Mouse (Mus musculus): ENCODE data around the gene Syce2. TPM values are rescaled to one million over a fixed set of nuclear protein-coding genes. Genes with fewer than 3 reads are reported as not detected.

The Syce2 gene
- polyA plus RNA-seq, 1 experiment, result 2.3 TPM

DNA sequence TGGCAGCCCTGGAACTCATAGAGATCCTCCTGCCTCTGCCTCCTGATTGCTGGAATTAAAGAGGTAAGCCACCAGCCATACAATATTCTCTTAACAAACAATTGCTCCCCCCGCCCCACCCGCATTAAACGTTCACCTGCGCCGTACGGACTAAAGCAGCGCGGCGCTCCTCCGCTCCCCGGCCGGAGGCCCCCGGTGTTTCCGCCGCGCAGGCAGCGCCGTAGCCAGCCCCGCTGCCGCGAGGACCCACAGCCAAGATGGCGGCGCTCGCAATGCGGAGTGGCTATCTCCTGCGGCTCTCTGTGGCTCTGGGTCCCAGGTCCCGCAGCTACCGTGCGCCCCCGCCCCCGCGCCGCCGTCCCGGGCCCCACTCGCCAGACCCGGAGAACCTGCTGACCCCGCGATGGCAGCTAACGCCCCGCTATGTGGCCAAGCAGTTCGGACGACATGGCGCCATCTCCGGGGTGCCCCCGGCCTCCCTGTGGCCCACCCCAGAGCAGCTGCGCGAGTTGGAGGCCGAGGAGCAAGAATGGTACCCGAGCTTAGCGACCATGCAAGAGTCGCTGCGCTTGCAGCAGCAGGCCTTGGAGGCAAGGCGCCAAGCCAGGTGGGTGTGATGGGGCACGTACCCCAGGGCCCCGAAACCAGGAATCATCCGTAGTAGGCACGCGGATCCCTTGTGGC, 39.7 kb upstream of the Syce2 start:
- Histone ChIP-seq H3ac (ENCODE audit: control insufficient read depth, insufficient read length) (peak overlapping the region; percentile 95), H3K36me3 (ENCODE audit: control insufficient read depth, insufficient read depth) (peaks cover 25% of the 10 kb centered on the region), H3K4me2 (ENCODE audit: low read depth) (peak overlapping the region; percentile 68), H3K4me3 (peak overlapping the region; percentile 79), H3K79me2 (ENCODE audit: control insufficient read depth, insufficient read depth) (peaks cover 9% of the 10 kb centered on the region), H3K27me3 (ENCODE audit: control insufficient read depth, insufficient read depth, insufficient read length) (no peaks in the 10 kb centered on the region)
- TF ChIP-seq CEBPB (IDR thresholded peaks at IDR 0.05; ENCODE audit: insufficient read depth, poor library complexity, severe bottlenecking) (no peak), POLR2AphosphoS2 (IDR thresholded peaks at IDR 0.05; ENCODE audit: insufficient read length, low read depth) (peak; percentile 91), E2F4 (IDR thresholded peaks at IDR 0.05; ENCODE audit: insufficient read depth) (no peak), MYOG (IDR thresholded peaks at IDR 0.05; ENCODE audit: control insufficient read depth in 1 of 3, insufficient read depth in 1 of 3, insufficient read length in 2 of 3, low read depth in 2 of 3) (peak in 2 of 3 experiments; percentile 62 to 70), POLR2A (IDR thresholded peaks at IDR 0.05; ENCODE audit: insufficient read length, low read depth) (peak; percentile 76), MAX (IDR thresholded peaks at IDR 0.05; ENCODE audit: low read depth) (no peak), USF1 (IDR thresholded peaks at IDR 0.05; ENCODE audit: low read depth) (no peak), TCF3 (IDR thresholded peaks at IDR 0.05; ENCODE audit: insufficient read length, low read depth) (no peak), MYOD1 (IDR thresholded peaks at IDR 0.05; ENCODE audit: control insufficient read depth in 1 of 3, insufficient read length in 2 of 3, low read depth in 2 of 3) (peak in 2 of 3 experiments; percentile 15 to 24)

DNA sequence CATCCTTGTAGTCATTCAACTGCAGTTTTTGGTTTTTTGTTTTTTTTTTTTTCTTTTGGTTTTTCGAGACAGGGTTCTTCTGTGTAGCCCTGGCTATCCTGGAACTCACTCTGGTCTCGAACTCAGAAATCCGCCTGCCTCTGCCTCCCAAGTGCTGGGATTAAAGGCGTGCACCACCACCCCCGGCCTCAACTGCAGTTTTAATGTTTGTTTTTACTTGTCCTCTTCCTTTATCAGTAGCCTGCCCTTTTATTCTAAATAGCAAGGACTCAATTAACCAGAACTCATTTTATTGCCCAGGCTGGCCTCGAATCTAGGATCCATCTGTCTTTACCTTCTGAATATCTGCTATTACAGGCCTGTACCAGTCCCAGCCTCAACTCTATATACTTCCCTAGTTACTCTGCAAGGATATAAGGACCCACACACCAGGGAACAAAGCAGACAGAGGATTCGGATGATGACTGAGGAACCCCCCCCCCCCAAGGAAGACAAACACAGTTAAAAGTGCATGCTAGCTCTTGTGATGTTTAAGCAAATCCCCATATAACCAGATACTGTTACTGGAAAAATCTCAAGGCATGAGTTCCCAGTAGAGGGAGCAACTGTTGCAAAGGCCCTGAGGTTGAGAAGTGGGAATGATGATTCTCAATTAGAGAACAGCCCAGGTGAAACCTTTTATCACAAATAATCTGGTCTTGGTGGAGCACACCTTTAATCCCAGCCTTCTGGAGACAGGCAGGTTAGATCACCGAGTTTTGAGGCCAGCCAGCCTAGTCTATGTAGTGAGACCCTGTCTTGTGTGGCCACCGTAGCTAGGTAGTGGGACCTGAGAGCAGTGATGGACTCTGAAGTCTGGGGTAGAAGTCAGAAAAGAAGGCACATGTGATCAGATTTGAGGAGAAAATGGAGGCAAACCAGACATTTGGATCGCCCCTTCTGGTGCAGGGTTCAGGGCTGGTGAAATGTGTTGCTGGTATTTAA, 38.9 kb upstream of the Syce2 start:
- Histone ChIP-seq H3K4me2 (ENCODE audit: low read depth) (peak overlapping the region; percentile 68), H3K27me3 (ENCODE audit: control insufficient read depth, insufficient read depth, insufficient read length) (no peaks in the 10 kb centered on the region), H3K36me3 (ENCODE audit: control insufficient read depth, insufficient read depth) (peaks cover 28% of the 10 kb centered on the region), H3K79me2 (ENCODE audit: control insufficient read depth, insufficient read depth) (peaks cover 9% of the 10 kb centered on the region), H3ac (ENCODE audit: control insufficient read depth, insufficient read length) (peak overlapping the region; percentile 95), H3K4me3 (peak overlapping the region; percentile 79)
- TF ChIP-seq POLR2AphosphoS2 (IDR thresholded peaks at IDR 0.05; ENCODE audit: insufficient read length, low read depth), result no peak
- no peak for TF ChIP-seq TCF12 (IDR thresholded peaks at IDR 0.05; ENCODE audit: insufficient read depth, poor library complexity, severe bottlenecking)
- TF ChIP-seq USF1 (IDR thresholded peaks at IDR 0.05; ENCODE audit: low read depth), result no peak
- no peak for TF ChIP-seq E2F4 (IDR thresholded peaks at IDR 0.05; ENCODE audit: insufficient read depth)
- no peak for TF ChIP-seq POLR2A (IDR thresholded peaks at IDR 0.05; ENCODE audit: insufficient read length, low read depth)
- no peak for TF ChIP-seq REST (IDR thresholded peaks at IDR 0.05; ENCODE audit: insufficient read depth, insufficient read length)
- TF ChIP-seq TCF3 (IDR thresholded peaks at IDR 0.05; ENCODE audit: insufficient read length, low read depth), result no peak
- TF ChIP-seq MYOD1 (IDR thresholded peaks at IDR 0.05; ENCODE audit: control insufficient read depth in 1 of 3, insufficient read length in 2 of 3, low read depth in 2 of 3), result no peak
- no peak for TF ChIP-seq MYOG (IDR thresholded peaks at IDR 0.05; ENCODE audit: control insufficient read depth in 1 of 3, insufficient read depth in 1 of 3, insufficient read length in 2 of 3, low read depth in 2 of 3)
- TF ChIP-seq SRF (IDR thresholded peaks at IDR 0.05; ENCODE audit: control insufficient read depth, insufficient read length, low read depth), result no peak
- no peak for TF ChIP-seq CEBPB (IDR thresholded peaks at IDR 0.05; ENCODE audit: insufficient read depth, poor library complexity, severe bottlenecking)
- TF ChIP-seq MAX (IDR thresholded peaks at IDR 0.05; ENCODE audit: low read depth), result no peak

GRCm38 (mm10) chr8:84834002-84834865, 37.7 kb upstream of the Syce2 start:
- H3K27me3 ChIP-seq (ENCODE audit: control insufficient read depth, insufficient read depth, insufficient read length), result no peaks in the 10 kb centered on the region
- TF ChIP-seq TCF12 (IDR thresholded peaks at IDR 0.05; ENCODE audit: insufficient read depth, poor library complexity, severe bottlenecking) (no peak), E2F4 (IDR thresholded peaks at IDR 0.05; ENCODE audit: insufficient read depth) (no peak), CEBPB (IDR thresholded peaks at IDR 0.05; ENCODE audit: insufficient read depth, poor library complexity, severe bottlenecking) (no peak), SRF (IDR thresholded peaks at IDR 0.05; ENCODE audit: control insufficient read depth, insufficient read length, low read depth) (no peak), MYOG (IDR thresholded peaks at IDR 0.05; ENCODE audit: control insufficient read depth in 1 of 3, insufficient read depth in 1 of 3, insufficient read length in 2 of 3, low read depth in 2 of 3) (no peak), MAX (IDR thresholded peaks at IDR 0.05; ENCODE audit: low read depth) (no peak), REST (IDR thresholded peaks at IDR 0.05; ENCODE audit: insufficient read depth, insufficient read length) (no peak), TCF3 (IDR thresholded peaks at IDR 0.05; ENCODE audit: insufficient read length, low read depth) (no peak), POLR2A (IDR thresholded peaks at IDR 0.05; ENCODE audit: insufficient read length, low read depth) (no peak), MYOD1 (IDR thresholded peaks at IDR 0.05; ENCODE audit: control insufficient read depth in 1 of 3, insufficient read length in 2 of 3, low read depth in 2 of 3) (no peak)
- no peak overlapping the region for H3K4me2 ChIP-seq (ENCODE audit: low read depth)
- no peak overlapping the region for H3K4me3 ChIP-seq
- H3K36me3 ChIP-seq (ENCODE audit: control insufficient read depth, insufficient read depth), result peaks cover 32% of the 10 kb centered on the region
- no peak overlapping the region for H3ac ChIP-seq (ENCODE audit: control insufficient read depth, insufficient read length)
- H3K79me2 ChIP-seq (ENCODE audit: control insufficient read depth, insufficient read depth), result peaks cover 15% of the 10 kb centered on the region
